Mouse (Mus musculus) midbrain, embryonic 16.5 days (tissue): ENCODE measurements at regions not wholly inside any gene's neighbourhood (a gene's known extent, or its start where the extent isn't known, plus 50 kb on each side); places are given as distances from the start of the nearest gene placed in this dataset.

Experiments
- ATAC-seq: fragments of 200-750 bp; cut with Nextera tagmentation; 2 replicates; pipeline ENCODE4 v1.8.0; 2017; ENCODE audit warnings: moderate TSS enrichment
- H3K27ac ChIP-seq: fragments of 300-500 bp; sonication (generic); 2 replicates; pipeline ENCODE4 v1.5.1; 2014; ENCODE audit warnings: mild to moderate bottlenecking, low read length, mixed read lengths
- H3K27me3 ChIP-seq: fragments of 300-500 bp; sonication (generic); 2 replicates; pipeline ENCODE4 v1.6.1; 2014; ENCODE audit warnings: low read depth, low read length, mixed read lengths; ENCODE audit not compliant: control insufficient read depth, insufficient read depth
- H3K36me3 ChIP-seq: fragments of 300-500 bp; sonication (generic); 2 replicates; pipeline ENCODE4 v1.6.1; 2014; ENCODE audit warnings: mild to moderate bottlenecking, low read length, moderate library complexity, mixed read lengths; ENCODE audit not compliant: control insufficient read depth, insufficient read depth
- H3K4me1 ChIP-seq: fragments of 300-500 bp; sonication (generic); 2 replicates; pipeline ENCODE4 v1.6.1; 2014; ENCODE audit warnings: mild to moderate bottlenecking, low read length, mixed read lengths; ENCODE audit not compliant: control insufficient read depth, insufficient read depth
- H3K4me2 ChIP-seq: fragments of 300-500 bp; sonication (generic); 2 replicates; pipeline ENCODE4 v1.6.1; 2014; ENCODE audit warnings: mild to moderate bottlenecking, low read length, mixed read lengths
- H3K4me3 ChIP-seq: fragments of 300-500 bp; sonication (generic); 2 replicates; pipeline ENCODE4 v1.5.1; 2014; ENCODE audit warnings: low read depth, mild to moderate bottlenecking, low read length, moderate library complexity, mixed read lengths
- H3K9ac ChIP-seq: fragments of 300-500 bp; sonication (generic); 2 replicates; pipeline ENCODE4 v1.6.1; 2014; ENCODE audit warnings: low read depth, low read length, mixed read lengths
- H3K9me3 ChIP-seq: fragments of 300-500 bp; sonication (generic); replicated peaks from 2 replicates; pipeline ENCODE4 v1.6.1; 2014; ENCODE audit warnings: mild to moderate bottlenecking, low read length, mixed read lengths; ENCODE audit not compliant: control insufficient read depth, poor library complexity, severe bottlenecking
- WGBS: fragments of 180-500 bp; shearing (Covaris S2); extraction: QIAGEN DNeasy Blood & Tissue Kit; methylation state at CpG from one replicate; pipeline ENCODE4 v1.1.7; 2014; 5-methylcytosine and 5-hydroxymethylcytosine counted together

GRCm38 (mm10) chr4:152719416-152720127 lies 241.9 kb upstream of the Kcnab2 start:
- peak overlapping the region; percentile 25; the same call in 1 of the 2 replicates for H3K27ac ChIP-seq
- H3K9ac ChIP-seq = no peak overlapping the region
- no peak for ATAC-seq

GRCm38 (mm10) chr4:152710339-152710738 lies 232.7 kb upstream of the Kcnab2 start:
- Histone ChIP-seq H3K36me3 (no peaks in the 10 kb centered on the region), H3K9ac (no peak overlapping the region), H3K4me1 (no peaks in the 10 kb centered on the region), H3K27me3 (no peaks in the 10 kb centered on the region), H3K4me2 (no peak overlapping the region), H3K9me3 (no peaks in the 10 kb centered on the region), H3K27ac (no peak overlapping the region), H3K4me3 (no peak overlapping the region)
- no peak for ATAC-seq
- 79% methylated on average over 5 of the region's 5 CpGs for WGBS

More at GRCm38 (mm10) chr4:152719416-152720127, 241.9 kb upstream of the Kcnab2 start:
- Histone ChIP-seq H3K4me2 (no peak overlapping the region), H3K27me3 (no peaks in the 10 kb centered on the region), H3K4me1 (no peaks in the 10 kb centered on the region), H3K4me3 (no peak overlapping the region), H3K36me3 (no peaks in the 10 kb centered on the region), H3K9me3 (no peaks in the 10 kb centered on the region)
- WGBS = 56% methylated on average over 15 of the region's 15 CpGs

GRCm38 (mm10) chr4:152700217-152700616 lies 222.5 kb upstream of the Kcnab2 start:
- Histone ChIP-seq H3K36me3 (no peaks in the 10 kb centered on the region), H3K9me3 (no peaks in the 10 kb centered on the region; the same call in 1 of the 2 replicates), H3K4me3 (no peak overlapping the region), H3K27me3 (no peaks in the 10 kb centered on the region), H3K27ac (no peak overlapping the region), H3K9ac (no peak overlapping the region), H3K4me2 (no peak overlapping the region), H3K4me1 (peaks cover 16% of the 10 kb centered on the region)
- no peak for ATAC-seq
- WGBS = 84% methylated on average over 7 of the region's 7 CpGs

- Histone ChIP-seq H3K4me3 (no peak overlapping the region), H3K9ac (peak overlapping the region; percentile 52)
- ATAC-seq = peak; percentile 92
These were observed 219.7 kb upstream of the Kcnab2 start for GRCm38 (mm10) chr4:152697247-152697960.

GRCm38 (mm10) chr4:152691735-152692134 lies 214.1 kb upstream of the Kcnab2 start:
- ATAC-seq = no peak
- no peaks in the 10 kb centered on the region; the same call in 1 of the 2 replicates for H3K9me3 ChIP-seq
- H3K4me3 ChIP-seq = no peak overlapping the region
- no peak overlapping the region; the same call in 1 of the 2 replicates for H3K27ac ChIP-seq
- WGBS = 14% methylated on average over 12 of the region's 12 CpGs
- no peaks in the 10 kb centered on the region for H3K36me3 ChIP-seq
- peaks cover 7% of the 10 kb centered on the region for H3K4me1 ChIP-seq
- H3K9ac ChIP-seq = no peak overlapping the region
- no peak overlapping the region for H3K4me2 ChIP-seq
- H3K27me3 ChIP-seq = no peaks in the 10 kb centered on the region

More at GRCm38 (mm10) chr4:152697247-152697960, 219.7 kb upstream of the Kcnab2 start:
- peaks cover 16% of the 10 kb centered on the region for H3K4me1 ChIP-seq
- no peaks in the 10 kb centered on the region; the same call in 1 of the 2 replicates for H3K9me3 ChIP-seq
- peak overlapping the region; percentile 31 for H3K4me2 ChIP-seq
- H3K36me3 ChIP-seq = no peaks in the 10 kb centered on the region
- H3K27me3 ChIP-seq = no peaks in the 10 kb centered on the region
- peak overlapping the region; percentile 85 for H3K27ac ChIP-seq
- WGBS = 12% methylated on average over 22 of the region's 22 CpGs

GRCm38 (mm10) chr4:152691302-152691701 lies 213.6 kb upstream of the Kcnab2 start:
- no peak for ATAC-seq
- Histone ChIP-seq H3K36me3 (no peaks in the 10 kb centered on the region), H3K27ac (no peak overlapping the region; the same call in 1 of the 2 replicates), H3K9me3 (no peaks in the 10 kb centered on the region; the same call in 1 of the 2 replicates), H3K9ac (no peak overlapping the region), H3K4me3 (no peak overlapping the region), H3K4me1 (peaks cover 9% of the 10 kb centered on the region), H3K27me3 (no peaks in the 10 kb centered on the region), H3K4me2 (no peak overlapping the region)
- WGBS = 58% methylated on average over 13 of the region's 13 CpGs

GRCm38 (mm10) chr4:152690766-152691165 lies 213.1 kb upstream of the Kcnab2 start:
- H3K9ac ChIP-seq = no peak overlapping the region
- H3K27me3 ChIP-seq = no peaks in the 10 kb centered on the region
- no peaks in the 10 kb centered on the region; the same call in 1 of the 2 replicates for H3K9me3 ChIP-seq
- 74% methylated on average over 4 of the region's 4 CpGs for WGBS
- no peak for ATAC-seq
- no peak overlapping the region for H3K27ac ChIP-seq
- no peak overlapping the region for H3K4me3 ChIP-seq
- peaks cover 12% of the 10 kb centered on the region for H3K4me1 ChIP-seq
- H3K4me2 ChIP-seq = no peak overlapping the region
- H3K36me3 ChIP-seq = no peaks in the 10 kb centered on the region

GRCm38 (mm10) chr4:152689831-152690230 lies 212.2 kb upstream of the Kcnab2 start:
- Histone ChIP-seq H3K4me2 (no peak overlapping the region), H3K27ac (no peak overlapping the region), H3K27me3 (no peaks in the 10 kb centered on the region), H3K9ac (no peak overlapping the region), H3K4me3 (no peak overlapping the region), H3K4me1 (peaks cover 12% of the 10 kb centered on the region), H3K36me3 (no peaks in the 10 kb centered on the region), H3K9me3 (no peaks in the 10 kb centered on the region; the same call in 1 of the 2 replicates)
- ATAC-seq = no peak
- WGBS = 90% methylated on average over 9 of the region's 9 CpGs
